Mouse (Mus musculus) cerebral cortex, adult 2 months (tissue): Measurements from ENCODE around the gene Eln.

Source experiments
- WGBS: fragments of 180-500 bp; shearing (Covaris S2); methylation state at CpG from one replicate; pipeline ENCODE4 v1.1.7; 2018; 5-methylcytosine and 5-hydroxymethylcytosine counted together

Gene Eln

GRCm38 (mm10) chr5:134742221-134742795 is 4.8 kb downstream of the Eln start:
- 27% methylated on average over 19 of the region's 19 CpGs for WGBS

DNA sequence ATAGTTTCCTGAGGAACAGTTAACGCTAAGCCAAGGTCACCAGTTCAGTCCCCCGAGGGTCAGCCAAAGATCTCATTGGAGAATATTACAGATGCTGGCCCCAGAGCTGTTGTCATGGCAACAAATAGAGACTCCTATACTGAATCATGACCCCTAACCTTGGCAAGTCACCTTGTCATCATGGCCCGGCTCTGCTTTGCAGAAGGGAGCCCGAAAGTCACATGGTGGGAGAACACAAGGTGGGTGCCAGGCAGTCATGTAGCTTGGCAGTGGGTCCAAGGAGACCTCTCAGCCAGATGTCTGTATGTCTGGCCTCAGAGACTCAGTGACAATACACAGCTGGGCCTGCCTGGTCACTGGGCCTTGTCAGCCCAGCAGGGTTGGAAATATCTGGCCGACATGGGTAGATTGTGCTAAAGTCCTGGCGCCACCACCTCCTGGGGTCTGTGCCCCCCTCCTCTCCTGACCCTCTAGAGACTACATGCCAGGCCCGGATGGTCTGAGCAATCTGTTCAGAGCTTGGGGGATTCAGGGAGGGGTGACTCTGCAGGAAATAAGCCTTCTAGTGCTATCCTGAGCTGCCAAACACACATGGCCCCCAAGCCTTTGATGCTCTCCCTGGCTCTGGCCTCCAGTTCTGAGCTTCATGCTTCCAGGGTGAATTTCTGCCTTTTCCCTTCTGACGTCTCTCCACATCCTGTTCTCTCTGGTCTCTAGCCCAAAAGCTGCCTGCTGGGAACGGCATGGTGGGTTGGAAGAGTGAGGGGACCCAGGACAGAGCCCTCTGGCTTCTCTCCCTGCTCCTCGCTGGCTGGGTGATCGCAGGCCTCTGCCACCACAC is 6.4 kb downstream of the Eln start:
- 70% methylated on average over 11 of the region's 11 CpGs for WGBS

GRCm38 (mm10) chr5:134739951-134740350 is 7.2 kb downstream of the Eln start:
- 79% methylated on average over 3 of the region's 3 CpGs for WGBS

DNA sequence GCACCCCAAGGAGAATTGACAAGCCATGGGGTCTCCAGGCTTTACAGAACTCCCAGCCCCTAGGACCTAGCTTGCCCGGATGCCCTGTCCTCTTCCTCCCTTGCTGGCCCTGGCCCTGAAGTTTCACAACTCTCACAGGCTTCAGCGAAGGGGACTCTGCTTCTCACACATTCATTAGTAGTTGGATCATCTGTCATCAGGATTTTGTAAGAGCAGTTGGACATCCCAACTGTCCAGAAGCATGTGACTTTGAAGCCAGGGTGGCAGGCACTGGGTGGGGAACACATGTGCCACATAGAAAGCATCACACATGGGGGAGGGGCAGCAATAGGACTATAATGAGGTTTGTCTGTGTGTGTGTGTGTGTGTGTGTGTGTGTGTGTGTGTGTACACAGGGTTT is 12.2 kb downstream of the Eln start:
- 90% methylated on average over 2 of the region's 2 CpGs for WGBS

DNA sequence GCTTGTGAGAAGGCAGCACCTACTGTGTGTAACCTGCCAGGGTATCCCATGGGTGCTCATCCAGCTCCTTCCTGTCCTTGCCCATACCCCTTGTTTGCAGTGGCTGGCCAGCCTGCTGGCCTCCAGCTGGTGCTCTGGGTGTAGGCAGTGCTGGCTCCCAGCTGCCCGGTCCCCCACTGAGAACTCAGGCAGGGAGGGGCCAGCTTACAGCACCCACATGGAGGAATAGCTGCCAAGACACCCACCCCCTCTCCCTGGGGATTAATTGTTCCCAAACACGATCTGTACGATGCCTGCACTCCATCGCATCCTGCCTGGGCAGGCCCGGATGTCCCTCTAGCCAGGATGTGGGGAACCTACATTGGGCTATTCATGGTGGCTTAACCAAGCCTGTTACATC is 13.1 kb downstream of the Eln start:
- WGBS = 23% methylated on average over 5 of the region's 5 CpGs

DNA sequence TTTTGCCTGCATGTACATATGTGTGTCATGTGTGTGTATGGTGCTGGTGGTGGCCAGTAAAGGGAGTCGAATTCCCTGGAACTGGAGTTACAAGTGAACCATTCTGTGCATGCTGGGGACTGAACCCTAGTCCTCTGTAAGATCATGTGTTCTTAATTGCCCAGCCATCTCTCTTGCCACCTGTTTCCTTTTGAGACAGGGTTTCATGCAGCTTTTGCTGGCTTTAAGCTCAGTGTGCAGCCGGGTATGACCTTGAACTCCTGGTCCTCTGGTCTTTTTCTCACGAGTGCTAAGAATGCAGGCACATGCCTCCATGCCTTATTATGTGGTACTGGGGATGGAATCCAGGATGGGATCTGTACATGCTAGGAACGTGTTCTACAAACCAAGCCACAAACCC is 13.9 kb downstream of the Eln start:
- WGBS = 82% methylated on average over 4 of the region's 4 CpGs

DNA sequence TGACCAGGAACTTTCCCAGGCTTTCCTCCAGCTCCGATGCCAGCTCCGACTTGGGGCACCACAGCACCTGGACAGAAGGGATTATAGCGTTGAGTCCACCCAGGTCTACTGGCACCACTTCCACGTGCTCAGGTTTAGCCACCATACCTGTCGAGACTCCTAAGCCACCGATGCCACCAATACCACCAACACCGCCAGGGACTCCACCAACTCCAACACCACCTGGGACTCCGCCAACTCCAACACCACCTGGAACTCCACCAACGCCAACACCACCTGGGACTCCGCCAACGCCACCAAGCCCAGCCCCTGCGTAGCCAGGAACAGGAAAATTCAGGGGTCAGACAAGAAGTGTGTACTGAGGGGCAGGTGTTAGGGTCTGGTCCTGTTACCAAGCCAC is 18.0 kb downstream of the Eln start:
- WGBS = 96% methylated on average over 12 of the region's 12 CpGs

DNA sequence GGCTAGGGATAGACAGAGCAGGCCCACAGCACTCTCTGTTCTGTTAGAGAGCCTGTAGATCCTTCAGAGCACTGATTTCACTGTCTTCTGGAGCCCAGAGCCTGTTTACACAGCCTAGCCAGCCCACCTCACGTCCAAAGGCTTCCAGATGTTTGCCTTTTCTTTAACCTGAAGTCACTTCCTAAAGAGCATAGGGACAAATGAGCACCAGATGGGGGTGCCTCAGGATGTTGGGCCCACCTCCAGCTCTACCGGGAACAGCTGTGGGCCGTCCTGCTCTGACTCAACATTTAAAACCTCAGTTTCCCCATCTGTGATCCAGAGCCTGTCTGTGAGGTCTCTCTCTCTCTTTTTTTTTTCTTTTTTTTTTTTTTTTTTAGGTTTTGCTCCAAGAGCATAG is 18.6 kb downstream of the Eln start:
- 84% methylated on average over 3 of the region's 3 CpGs for WGBS

- WGBS = 91% methylated on average over 8 of the region's 8 CpGs
Measured at GRCm38 (mm10) chr5:134727001-134727639, 20.0 kb downstream of the Eln start.

DNA sequence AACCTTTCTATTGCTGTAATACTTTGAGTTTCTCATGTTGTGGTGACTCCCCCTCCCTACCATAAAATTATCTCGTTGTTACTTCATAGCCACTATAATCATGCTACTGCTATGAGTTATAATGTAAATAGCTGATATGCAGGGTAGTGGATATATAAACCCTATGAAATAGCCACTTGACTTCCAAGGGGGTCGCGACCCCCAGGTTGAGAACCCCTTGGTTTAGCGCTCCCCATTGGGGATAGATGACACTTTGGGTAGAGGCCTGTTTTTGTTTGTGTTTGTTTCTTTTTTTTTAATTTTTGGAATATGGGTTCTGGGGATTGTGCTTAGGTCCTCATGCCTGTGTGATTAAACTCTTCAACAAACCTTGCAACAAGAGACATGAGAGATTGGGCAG is 21.8 kb downstream of the Eln start:
- 70% methylated on average over 4 of the region's 4 CpGs for WGBS

DNA sequence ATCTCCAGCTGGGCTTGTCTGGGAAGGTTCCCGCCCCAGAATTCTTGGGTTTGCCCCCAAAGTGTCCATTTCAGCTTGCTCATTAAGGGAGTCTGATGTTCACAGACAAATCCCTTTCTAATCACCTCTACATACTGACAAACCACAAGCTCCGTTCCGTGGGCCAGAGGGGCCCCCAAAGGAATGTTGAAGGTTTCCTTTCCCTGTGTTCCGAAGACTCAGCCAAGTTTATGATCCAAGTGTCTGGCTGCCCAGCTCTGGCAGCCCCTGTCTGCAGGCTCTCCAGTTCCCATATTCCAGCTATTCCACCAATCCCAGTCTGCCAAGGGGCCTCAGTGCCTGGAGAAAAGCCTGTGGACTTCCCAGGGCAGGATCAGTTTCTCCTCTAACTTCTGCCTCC is 27.1 kb downstream of the Eln start:
- WGBS = 68% methylated on average over 4 of the region's 4 CpGs

DNA sequence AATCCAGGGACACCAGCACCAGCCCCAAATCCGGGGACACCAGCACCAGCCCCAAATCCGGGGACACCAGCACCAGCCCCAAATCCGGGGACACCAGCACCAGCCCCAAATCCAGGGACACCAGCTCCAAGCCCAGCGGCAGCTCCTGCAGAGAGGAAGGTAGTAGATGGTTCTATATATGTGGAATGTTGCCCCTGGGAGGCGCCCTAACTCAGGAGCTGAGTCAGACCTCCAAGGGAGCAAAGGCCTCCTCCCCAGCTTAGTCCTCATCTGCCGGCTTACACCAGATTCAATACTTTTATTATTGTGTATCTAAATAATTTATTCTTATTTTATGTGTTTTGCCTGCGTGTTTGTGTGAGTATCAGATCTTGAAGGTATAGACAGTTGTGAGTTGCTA is 36.0 kb downstream of the Eln start:
- 84% methylated on average over 7 of the region's 7 CpGs for WGBS

DNA sequence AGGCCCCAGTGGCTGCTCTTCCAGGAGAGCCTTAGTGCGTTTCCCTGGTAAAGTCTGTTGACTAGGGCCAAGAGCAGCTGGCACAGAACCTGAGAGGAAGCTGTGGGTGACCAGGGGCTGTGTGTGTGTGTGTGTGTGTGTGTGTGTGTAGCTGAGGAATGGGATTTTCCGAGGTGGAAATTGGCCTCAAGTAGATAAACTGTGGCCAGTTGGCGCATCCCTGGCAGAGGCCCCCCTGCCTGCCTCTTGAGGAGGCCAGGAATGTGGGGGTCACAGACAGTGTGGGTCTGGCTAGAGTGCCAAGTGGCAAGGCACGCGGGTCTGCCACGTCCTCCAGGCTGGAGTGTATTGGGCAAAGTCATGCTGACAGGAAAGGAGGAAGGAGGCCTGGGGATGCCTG is 37.8 kb downstream of the Eln start:
- WGBS = 60% methylated on average over 6 of the region's 6 CpGs

DNA sequence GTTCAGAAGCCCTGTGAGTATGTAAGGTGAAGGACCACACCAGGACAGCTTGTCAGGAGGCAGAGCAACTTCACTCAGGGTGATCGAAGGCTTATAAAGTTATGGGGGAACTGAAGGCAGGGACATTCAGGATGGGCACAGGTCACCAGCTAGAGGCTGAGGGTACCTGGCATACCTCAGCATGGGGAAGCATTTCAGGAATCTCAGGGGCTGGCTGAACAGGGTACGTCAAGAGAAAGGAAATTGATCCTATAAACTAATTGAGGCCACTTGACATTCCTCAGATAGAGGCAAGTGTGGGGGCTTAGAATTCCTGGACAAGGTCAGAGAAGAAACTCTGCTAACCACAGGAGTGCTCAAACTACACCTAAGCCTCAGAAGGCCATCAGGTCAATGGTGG is 51.6 kb downstream of the Eln start:
- 93% methylated on average over 2 of the region's 2 CpGs for WGBS

- WGBS = 29% methylated on average over 2 of the region's 2 CpGs
Measured at GRCm38 (mm10) chr5:134695082-134695481, 52.0 kb downstream of the Eln start.

- WGBS = 71% methylated on average over 1 of the region's 1 CpGs
Measured at GRCm38 (mm10) chr5:134692704-134693103, 54.4 kb downstream of the Eln start.

- under 1% methylated on average over 38 of the region's 38 CpGs for WGBS
Measured at GRCm38 (mm10) chr5:134688718-134689284, 58.3 kb downstream of the Eln start.

DNA sequence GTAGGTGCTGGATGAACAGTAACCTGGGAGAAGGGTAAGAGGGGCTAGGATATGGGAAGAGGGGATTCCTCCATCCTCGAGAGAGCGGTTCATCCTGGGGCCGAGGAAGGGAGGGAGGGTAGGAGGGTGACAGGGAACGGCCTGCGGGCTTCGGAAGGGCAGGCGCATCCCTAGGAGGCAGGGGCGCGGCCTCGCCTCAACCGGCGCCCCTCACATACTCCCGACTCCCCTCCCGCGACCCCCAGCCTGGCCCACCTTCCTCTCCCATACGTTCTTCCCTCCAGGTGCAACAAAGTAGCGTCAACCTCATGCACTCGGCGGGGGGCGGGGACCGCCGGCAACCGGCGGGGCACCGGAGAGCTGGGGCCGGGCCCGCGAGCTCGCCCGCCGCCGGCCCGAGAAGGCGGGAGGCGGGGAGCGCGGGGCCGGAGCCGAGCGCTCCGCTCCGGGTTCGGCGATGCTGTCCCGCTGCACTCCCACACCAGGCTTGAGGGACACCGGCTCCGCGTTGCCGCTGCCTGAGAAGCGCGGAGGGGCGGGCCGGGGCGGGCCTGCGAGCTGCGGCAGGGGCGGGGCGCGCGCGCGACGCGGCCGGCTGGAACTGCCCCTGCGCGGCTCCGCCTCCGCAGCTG is 58.9 kb downstream of the Eln start, which contains the start of gene Limk1:
Limk1 (minus strand) TSS at position 513 of the 632 bp plus-strand sequence.
- 1% methylated on average over 66 of the region's 69 CpGs for WGBS

- 65% methylated on average over 1 of the region's 1 CpGs for WGBS
Measured at GRCm38 (mm10) chr5:134687187-134687586, 59.9 kb downstream of the Eln start.

DNA sequence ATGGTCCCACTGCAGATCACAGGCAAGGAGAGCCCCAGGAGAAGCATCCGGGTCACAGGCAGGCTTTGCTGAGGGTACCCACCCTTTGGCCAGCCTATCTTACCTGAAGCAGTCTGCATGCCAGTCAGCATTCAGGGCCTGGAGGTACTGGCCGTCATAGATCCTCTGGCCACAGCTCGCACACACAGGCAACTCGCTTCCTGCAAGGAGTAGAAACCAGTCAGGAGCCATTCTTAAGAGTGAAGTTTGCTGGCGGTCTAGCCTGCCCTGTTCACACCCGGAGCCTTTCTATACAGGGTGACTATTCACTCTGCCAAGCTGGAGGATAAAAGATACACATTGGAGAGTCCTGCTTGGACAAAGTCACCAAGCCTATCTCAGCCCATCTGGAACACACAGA is 60.6 kb downstream of the Eln start:
- WGBS = 89% methylated on average over 6 of the region's 6 CpGs

GRCm38 (mm10) chr5:134684398-134684797 is 62.7 kb downstream of the Eln start:
- 55% methylated on average over 2 of the region's 2 CpGs for WGBS

GRCm38 (mm10) chr5:134683813-134684212 is 63.3 kb downstream of the Eln start:
- 58% methylated on average over 2 of the region's 2 CpGs for WGBS
